Mouse (Mus musculus): ENCODE data around the gene Sesn2.

DNA sequence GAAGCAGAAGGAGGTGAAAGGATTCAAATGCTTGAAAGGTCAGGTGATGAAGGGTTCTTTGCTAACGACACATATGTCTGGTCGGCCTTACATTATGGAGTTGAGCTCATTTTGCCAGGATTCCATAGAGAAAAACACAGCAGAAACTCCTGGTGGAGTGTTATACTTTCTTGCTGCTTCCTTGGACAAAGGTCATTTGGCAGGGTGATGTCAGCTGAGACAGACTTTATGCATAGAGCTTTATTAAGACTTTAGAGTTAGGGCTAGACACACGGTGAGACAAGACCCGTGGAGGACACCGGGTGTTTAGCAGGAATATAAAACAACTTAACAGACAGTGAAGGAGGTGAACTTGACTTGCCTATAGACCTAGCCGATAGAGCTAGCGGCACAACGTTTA lies 32.5 kb downstream of the Sesn2 start:
- TF ChIP-seq EP300 (IDR thresholded peaks at IDR 0.05; ENCODE audit: low read depth) = no peak
- no peak for TF ChIP-seq CTCF (IDR thresholded peaks at IDR 0.05; ENCODE audit: low read depth)
